Mouse (Mus musculus) liver, adult 2 months (tissue): ENCODE measurements around the gene Pcbp2.

Experiments
- CTCF ChIP-seq: fragments of 200-500 bp; IDR thresholded peaks from 2 replicates; pipeline ENCODE4 v1.5.1; 2011; ENCODE audit warnings: low read depth, low read length, control low read depth
- POLR2A ChIP-seq: fragments of 200-500 bp; IDR thresholded peaks from 2 replicates; pipeline ENCODE4 v1.6.1; 2011; ENCODE audit warnings: low read length, control low read depth; ENCODE audit not compliant: insufficient read depth; ENCODE audit errors: extremely low read depth

GRCm38 (mm10) chr15:102498322-102498721 is 28.0 kb downstream of the Pcbp2 start:
- TF ChIP-seq POLR2A (no peak), CTCF (no peak)
